In genomic region chr1:22734429-22734828, GRCm38 (mm10) we compare ENCODE assay signal across 26 mouse cellular contexts.
"Had no signal": no experiment of that assay in that cellular context is flagged by ENCODE, and none has a peak within 500 bp of the region (broad histone marks: within the 10 kb centered on the region; RNA-seq: fewer than 3 reads in every experiment).

No protein-coding gene starts in this region.

- H3K9me3 ChIP-seq: kidney, embryonic 15.5 days; limb, embryonic 10.5 days; limb, embryonic 13.5 days; liver, embryonic 12.5 days; liver, embryonic 15.5 days; lung, embryonic 15.5 days; neural tube, embryonic 12.5 days; neural tube, embryonic 15.5 days; stomach, embryonic 15.5 days had no signal

- H3K27ac ChIP-seq: kidney, embryonic 15.5 days; limb, embryonic 10.5 days; limb, embryonic 13.5 days; liver, embryonic 12.5 days; liver, embryonic 15.5 days; lung, embryonic 15.5 days; neural tube, embryonic 12.5 days; neural tube, embryonic 15.5 days; stomach, embryonic 15.5 days had no signal

- H3K27me3 ChIP-seq: kidney, embryonic 15.5 days; limb, embryonic 13.5 days; liver, embryonic 12.5 days; liver, embryonic 15.5 days; lung, embryonic 15.5 days; megakaryocyte, embryonic 14.5 days; neural tube, embryonic 12.5 days; neural tube, embryonic 15.5 days; stomach, embryonic 15.5 days had no signal

- H3K4me3 ChIP-seq: kidney, embryonic 15.5 days; limb, embryonic 10.5 days; limb, embryonic 13.5 days; liver, embryonic 12.5 days; liver, embryonic 15.5 days; lung, embryonic 15.5 days; megakaryocyte, embryonic 14.5 days; neural tube, embryonic 12.5 days; neural tube, embryonic 15.5 days; stomach, embryonic 15.5 days had no signal

- DNase-seq: kidney, adult 8-10 months; kidney, postnatal 14 days; kidney, postnatal 4 days; layer of hippocampus, adult 9-11 months; liver; lung, adult 18-20 months; lung, postnatal 10 days; lung, postnatal 36 days; midbrain, embryonic 14.5 days; right cerebral cortex, adult 18-20 months; right cerebral cortex, postnatal 14 days; spleen, adult 18-20 months; thymus, adult 18-20 months; thymus, postnatal 36 days had no signal

- H3K36me3 ChIP-seq: kidney, embryonic 15.5 days; limb, embryonic 10.5 days; limb, embryonic 13.5 days; liver, embryonic 12.5 days; liver, embryonic 15.5 days; lung, embryonic 15.5 days; neural tube, embryonic 12.5 days; neural tube, embryonic 15.5 days; stomach, embryonic 15.5 days had no signal

- H3K9ac ChIP-seq: kidney, embryonic 15.5 days; limb, embryonic 13.5 days; liver, embryonic 12.5 days; liver, embryonic 15.5 days; lung, embryonic 15.5 days; neural tube, embryonic 12.5 days; neural tube, embryonic 15.5 days; stomach, embryonic 15.5 days had no signal

- H3K4me2 ChIP-seq: kidney, embryonic 15.5 days; limb, embryonic 13.5 days; liver, embryonic 12.5 days; liver, embryonic 15.5 days; lung, embryonic 15.5 days; midbrain, embryonic 11.5 days; neural tube, embryonic 12.5 days; neural tube, embryonic 15.5 days; stomach, embryonic 15.5 days had no signal

- ATAC-seq: intestine, embryonic 16.5 days; liver, embryonic 12.5 days had no signal

- H3K4me1 ChIP-seq: kidney, embryonic 15.5 days; limb, embryonic 10.5 days; limb, embryonic 13.5 days; liver, embryonic 12.5 days; liver, embryonic 15.5 days; lung, embryonic 15.5 days; megakaryocyte, embryonic 14.5 days; neural tube, embryonic 12.5 days; neural tube, embryonic 15.5 days; stomach, embryonic 15.5 days had no signal
